Mouse (Mus musculus) erythroblast, embryonic 14.5 days (primary cell): ENCODE measurements around the gene 4930518I15Rik.

Experiments used
- GATA1 ChIP-seq: IDR thresholded peaks from 2 replicates; pipeline ENCODE4 v1.6.1; 2012; ENCODE audit warnings: low read length, inconsistent platforms, mixed read lengths
- TAL1 ChIP-seq: IDR thresholded peaks from 3 replicates; pipeline ENCODE4 v1.6.1; 2012; ENCODE audit warnings: low read length, inconsistent platforms, mixed read lengths

GRCm38 (mm10) chr2:156811556-156811955, 46.2 kb downstream of the 4930518I15Rik start:
- TF ChIP-seq GATA1 (no peak), TAL1 (no peak)
